Mouse (Mus musculus): ENCODE measurements around the gene Gpr108.

Gpr108 gene

DNA sequence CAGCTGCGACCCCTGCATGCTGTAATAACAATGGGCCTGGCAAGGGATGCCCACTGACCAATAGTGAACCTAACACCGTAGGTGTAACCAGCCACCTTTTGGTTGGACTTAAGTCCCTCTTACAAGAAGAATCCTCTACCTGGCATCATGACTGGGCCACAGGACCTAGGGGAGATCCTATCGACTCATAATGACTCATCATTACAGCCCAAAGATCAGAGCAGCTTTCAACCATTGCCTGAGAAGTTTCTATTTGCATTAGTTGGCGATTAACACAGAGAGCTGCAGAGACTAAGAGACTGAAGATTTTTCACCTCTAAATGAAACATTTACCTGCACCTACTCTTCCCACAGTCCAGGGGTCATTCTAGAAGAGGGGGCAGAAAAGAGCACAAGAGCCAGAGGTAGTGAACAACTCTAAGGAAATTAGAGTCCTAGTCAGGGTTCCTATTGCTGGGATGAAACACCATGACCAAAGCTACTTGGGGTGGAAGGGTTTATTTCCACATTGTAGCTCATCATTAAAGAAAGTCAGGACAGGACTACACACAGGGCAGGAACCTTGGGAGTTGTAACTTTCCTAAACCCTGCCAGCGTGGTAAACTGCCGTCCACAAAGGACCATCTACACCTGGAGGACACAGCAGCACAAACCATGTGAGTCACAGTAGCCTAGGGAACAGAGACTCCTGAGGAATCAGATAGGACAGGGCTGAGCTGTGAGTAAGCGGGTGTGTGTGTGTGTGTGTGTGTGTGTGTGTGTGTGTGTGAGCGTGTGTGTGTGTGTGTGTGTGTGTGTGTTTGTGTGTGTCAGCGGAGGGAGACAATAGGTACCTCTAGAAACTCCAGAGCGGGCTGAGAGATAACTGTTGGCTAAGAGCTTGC lies 46.2 kb downstream of the Gpr108 start:
- DNase-seq, result no peak

DNA sequence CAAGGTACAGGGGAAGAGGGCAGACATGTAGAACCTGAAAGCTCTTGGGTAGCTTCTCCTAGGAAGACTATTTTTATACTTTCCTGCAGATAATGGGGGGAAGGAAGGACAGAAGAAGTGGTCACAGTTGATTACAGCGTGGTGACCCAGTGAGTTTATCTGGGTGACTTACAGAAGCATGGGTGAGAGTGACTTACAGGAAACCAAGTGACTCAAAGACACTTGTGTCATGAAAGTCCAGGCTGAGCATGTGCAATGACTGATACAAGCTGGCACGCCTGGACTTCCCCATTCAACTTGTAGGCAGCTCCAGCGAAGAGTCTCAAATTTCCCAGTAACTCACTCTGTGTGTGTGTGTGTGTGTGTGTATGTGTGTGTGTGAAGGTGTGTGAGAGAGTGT lies 50.0 kb downstream of the Gpr108 start:
- DNase-seq, result no peak

DNA sequence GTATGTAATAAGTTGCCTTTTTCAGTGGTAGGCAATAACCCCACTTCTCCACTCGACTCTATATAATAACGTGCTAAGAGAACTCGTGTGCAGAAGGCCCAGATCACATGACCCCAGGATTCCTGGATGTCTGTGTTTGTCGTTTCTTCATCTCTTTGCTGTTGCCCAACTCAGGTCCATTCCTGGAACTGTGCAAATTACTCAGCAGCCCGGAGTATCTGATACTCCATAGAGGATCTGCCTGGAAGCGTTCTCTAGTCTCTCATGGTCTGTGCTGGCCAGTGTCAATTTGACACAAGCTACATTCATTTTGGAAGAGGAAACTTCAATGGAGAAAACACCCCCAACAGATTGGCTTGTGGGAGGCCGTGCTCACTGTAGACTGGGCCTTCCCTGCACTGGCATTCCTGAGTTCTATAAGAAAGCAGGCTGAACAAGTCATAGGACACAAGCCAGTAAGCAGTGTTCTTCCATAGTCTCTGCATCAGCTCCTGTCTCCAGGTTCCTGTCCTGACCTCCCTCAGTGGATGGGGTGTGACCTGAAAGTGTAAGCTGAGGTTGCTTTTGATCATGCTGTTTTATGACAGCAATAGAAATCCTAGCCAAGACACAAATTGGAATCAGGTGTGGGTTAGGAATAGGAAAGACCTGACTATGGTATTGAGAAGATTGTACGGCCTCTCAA lies 52.8 kb downstream of the Gpr108 start:
- no peak for DNase-seq

DNA sequence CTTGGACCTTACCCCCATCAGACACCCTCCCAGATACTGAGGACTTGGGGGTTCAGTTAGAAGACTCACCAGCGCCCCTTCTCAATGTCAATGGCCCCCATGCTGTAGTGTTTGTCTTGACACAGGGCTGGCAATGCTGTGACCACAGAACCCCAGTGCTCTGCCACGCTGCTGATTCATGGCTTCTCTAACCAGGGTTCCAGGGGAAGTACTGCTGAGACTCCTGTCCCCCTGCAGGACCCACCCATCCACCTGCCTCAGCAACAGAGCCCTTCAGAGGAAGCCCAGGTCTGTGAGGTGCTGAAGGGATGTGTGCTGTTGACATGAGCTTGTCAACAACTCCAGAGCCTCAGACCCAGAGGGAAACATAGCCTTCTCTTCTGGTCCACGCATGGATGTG lies 53.5 kb downstream of the Gpr108 start:
- DNase-seq, result no peak

DNA sequence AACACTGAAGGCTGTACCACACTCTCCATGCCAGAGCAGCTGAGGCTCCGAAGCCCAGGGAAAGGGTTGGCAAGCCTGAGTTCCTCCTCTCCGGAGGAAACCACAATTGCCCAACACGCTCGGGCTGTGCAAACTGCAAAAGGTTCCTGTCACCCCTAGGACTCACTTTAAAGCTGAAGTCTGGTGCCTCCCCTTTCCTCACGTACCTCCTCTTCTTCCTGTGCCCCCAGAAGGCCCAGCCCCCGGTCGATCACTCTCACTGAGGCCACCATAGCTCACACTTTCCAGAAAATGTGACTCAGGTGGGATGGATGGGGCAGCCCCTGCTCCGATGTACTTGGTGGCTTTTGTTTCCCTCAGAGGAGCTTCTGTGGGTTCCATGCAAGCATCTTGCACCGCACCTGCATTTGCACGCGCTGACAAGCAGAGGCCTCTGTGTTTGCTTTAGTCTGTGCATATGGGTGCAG lies 54.2 kb downstream of the Gpr108 start, which contains the start of gene Tnfsf14:
Gene Tnfsf14, minus strand, starts transcription at position 137 of the 467 bp plus-strand sequence.
- DNase-seq, result no peak

DNA sequence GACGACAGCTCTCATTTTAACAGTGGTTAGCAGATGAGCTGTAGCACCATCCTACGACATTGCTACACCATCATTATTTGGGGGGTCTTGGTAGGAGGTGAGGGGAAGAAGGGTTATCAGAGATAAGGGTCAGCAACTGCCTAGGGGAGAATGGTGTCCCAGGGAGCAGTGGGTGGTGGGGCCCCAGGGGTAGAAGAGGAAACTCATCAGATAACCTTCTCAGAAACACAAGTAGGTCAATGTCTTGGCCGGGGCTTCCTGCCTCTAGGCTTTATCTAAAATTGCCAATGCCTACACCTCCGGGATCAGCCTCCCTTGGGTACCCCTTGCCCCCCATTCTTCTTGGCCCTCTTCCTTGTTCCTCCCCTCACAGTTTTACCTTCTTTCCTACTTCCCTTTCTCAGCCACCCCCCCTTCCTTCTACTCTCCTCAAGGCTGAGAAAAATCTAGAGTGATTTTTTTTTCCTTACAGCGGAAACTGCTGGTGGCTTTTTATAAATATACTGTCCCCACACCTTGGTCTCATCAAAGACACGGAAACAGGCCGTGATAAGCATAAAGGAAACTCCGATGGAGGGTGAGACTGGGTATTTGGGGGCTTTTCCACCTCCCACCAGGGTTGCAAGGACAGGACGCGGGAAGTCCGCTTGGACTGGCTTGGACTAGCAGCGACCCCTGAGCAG lies 59.6 kb downstream of the Gpr108 start:
- no peak for DNase-seq

DNA sequence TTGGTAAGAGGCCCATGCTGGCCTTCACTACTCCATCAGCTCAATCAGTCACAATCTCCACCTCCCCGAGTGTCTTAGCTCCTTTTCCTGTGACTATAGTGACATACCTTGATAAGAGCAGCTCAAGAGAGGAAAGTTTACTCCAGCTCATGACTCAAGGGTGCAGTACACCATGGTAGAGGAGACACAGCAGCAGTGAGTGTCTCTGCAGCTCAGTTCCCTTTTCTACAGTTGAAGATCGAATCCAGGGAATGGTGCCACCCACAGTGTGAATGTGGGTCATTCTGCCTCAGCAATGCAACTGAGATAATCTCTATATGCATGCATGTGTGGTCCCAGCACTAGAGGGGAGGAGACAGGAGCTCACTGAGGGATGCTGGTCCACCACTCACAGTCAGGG lies 62.6 kb downstream of the Gpr108 start:
- no peak for DNase-seq

All from cerebellum, adult 8-10 months (tissue).